Mouse (Mus musculus): ENCODE data around the gene Lce1d. TPM values are rescaled to one million over a fixed set of nuclear protein-coding genes. Genes with fewer than 3 reads are reported as not detected.

Gene Lce1d
- polyA plus RNA-seq (2015; fragmentation: Illumina TruSeq; extraction: RNeasy Lipid Tissue Mini Kit (QIAGEN cat#74804); ENCODE audit: insufficient read depth, low replicate concordance), result not detected

GRCm38 (mm10) chr3:92687110-92687509 is at the start of gene Lce1d:
Gene Lce1d (minus strand): TSS chr3:92687210.

DNA sequence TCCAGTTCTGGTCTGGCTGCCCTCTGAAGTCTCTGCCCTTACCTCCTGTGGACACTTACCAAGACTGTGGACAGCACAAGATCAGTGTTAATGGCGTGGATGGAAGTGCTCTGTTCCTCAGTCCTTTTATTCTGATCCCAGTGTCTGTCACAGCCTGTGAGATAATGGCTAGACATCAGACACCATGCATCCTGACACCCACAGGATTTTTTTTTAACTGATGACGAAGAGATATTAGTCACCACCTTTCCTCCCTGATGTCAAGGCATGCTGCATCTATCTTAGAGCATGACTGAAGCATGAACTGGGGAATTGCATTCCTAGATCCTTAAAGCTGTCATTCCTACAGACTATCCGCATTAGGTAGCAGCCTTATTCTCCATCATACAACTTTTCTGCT is 33.2 kb upstream of the Lce1d start, which contains the start of gene Lce1f:
Gene Lce1f, minus strand, starts transcription at position 101 of the 400 bp plus-strand sequence.

GRCm38 (mm10) chr3:92708974-92709373 is 22.0 kb upstream of the Lce1d start, which contains the start of gene Lce1e:
Gene Lce1e (minus strand): TSS chr3:92709074.

DNA sequence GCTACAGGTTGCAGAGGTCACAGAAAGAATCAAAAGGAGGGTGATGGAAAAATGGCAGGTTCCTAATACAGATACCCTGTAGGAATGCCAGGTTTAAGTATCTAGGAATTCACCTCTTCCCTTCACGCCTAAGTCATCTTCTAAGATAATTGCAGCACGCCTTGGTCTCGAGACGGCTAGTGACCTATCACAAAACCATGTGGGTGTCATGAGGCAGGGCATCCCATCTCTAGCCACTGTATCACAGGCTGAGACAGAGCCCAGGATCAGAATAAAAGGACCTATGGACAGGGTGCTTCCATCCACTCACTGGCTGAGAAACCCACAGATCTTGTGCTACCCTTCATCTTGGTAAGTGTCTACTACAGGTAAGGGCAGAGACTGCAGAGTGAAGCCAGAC is 8.1 kb downstream of the Lce1d start, which contains the start of gene Lce1c:
Gene Lce1c, plus strand, starts transcription at position 301 of the 400 bp plus-strand sequence.

GRCm38 (mm10) chr3:92670215-92670614 is 16.8 kb downstream of the Lce1d start, which contains the start of gene Lce1a2:
Gene Lce1a2 (minus strand): TSS chr3:92670315.

GRCm38 (mm10) chr3:92656826-92657225 is 30.2 kb downstream of the Lce1d start, which contains the start of gene Lce1b:
Gene Lce1b (minus strand): TSS chr3:92656926.

GRCm38 (mm10) chr3:92648207-92648606 is 38.8 kb downstream of the Lce1d start, which contains the start of gene Lce1a1:
Gene Lce1a1 (minus strand): TSS chr3:92648307.

Other genes starting within 250 kb of the Lce1d start
- not detected for gene Sprr1b, start 248.4 kb downstream of the Lce1d start, polyA plus RNA-seq (2015; fragmentation: Illumina TruSeq; extraction: RNeasy Lipid Tissue Mini Kit (QIAGEN cat#74804); ENCODE audit: insufficient read depth, low replicate concordance)
- gene Sprr3, start 228.5 kb downstream of the Lce1d start, polyA plus RNA-seq (2015; fragmentation: Illumina TruSeq; extraction: RNeasy Lipid Tissue Mini Kit (QIAGEN cat#74804); ENCODE audit: insufficient read depth, low replicate concordance), result not detected
- gene Sprr1a, start 201.3 kb downstream of the Lce1d start, polyA plus RNA-seq (2015; fragmentation: Illumina TruSeq; extraction: RNeasy Lipid Tissue Mini Kit (QIAGEN cat#74804); ENCODE audit: insufficient read depth, low replicate concordance), result not detected
- not detected for gene Sprr4, start 186.7 kb downstream of the Lce1d start, polyA plus RNA-seq (2015; fragmentation: Illumina TruSeq; extraction: RNeasy Lipid Tissue Mini Kit (QIAGEN cat#74804); ENCODE audit: insufficient read depth, low replicate concordance)
- gene 2310046K23Rik, start 152.7 kb downstream of the Lce1d start, polyA plus RNA-seq (2015; fragmentation: Illumina TruSeq; extraction: RNeasy Lipid Tissue Mini Kit (QIAGEN cat#74804); ENCODE audit: insufficient read depth, low replicate concordance), result not detected
- gene Ivl, start 113.5 kb downstream of the Lce1d start, polyA plus RNA-seq (2015; fragmentation: Illumina TruSeq; extraction: RNeasy Lipid Tissue Mini Kit (QIAGEN cat#74804); ENCODE audit: insufficient read depth, low replicate concordance), result not detected
- gene Smcp, start 98.2 kb downstream of the Lce1d start, polyA plus RNA-seq (2015; fragmentation: Illumina TruSeq; extraction: RNeasy Lipid Tissue Mini Kit (QIAGEN cat#74804); ENCODE audit: insufficient read depth, low replicate concordance), result not detected
- gene 2210017I01Rik, start 79.7 kb downstream of the Lce1d start, polyA plus RNA-seq (2015; fragmentation: Illumina TruSeq; extraction: RNeasy Lipid Tissue Mini Kit (QIAGEN cat#74804); ENCODE audit: insufficient read depth, low replicate concordance), result not detected
- gene Lce6a, start 65.5 kb downstream of the Lce1d start, polyA plus RNA-seq (2015; fragmentation: Illumina TruSeq; extraction: RNeasy Lipid Tissue Mini Kit (QIAGEN cat#74804); ENCODE audit: insufficient read depth, low replicate concordance), result not detected
- gene Lce1a1, start 38.9 kb downstream of the Lce1d start, polyA plus RNA-seq (2015; fragmentation: Illumina TruSeq; extraction: RNeasy Lipid Tissue Mini Kit (QIAGEN cat#74804); ENCODE audit: insufficient read depth, low replicate concordance), result not detected
- gene Lce1b, start 30.3 kb downstream of the Lce1d start, polyA plus RNA-seq (2015; fragmentation: Illumina TruSeq; extraction: RNeasy Lipid Tissue Mini Kit (QIAGEN cat#74804); ENCODE audit: insufficient read depth, low replicate concordance), result not detected
- gene Lce1a2, start 16.9 kb downstream of the Lce1d start, polyA plus RNA-seq (2015; fragmentation: Illumina TruSeq; extraction: RNeasy Lipid Tissue Mini Kit (QIAGEN cat#74804); ENCODE audit: insufficient read depth, low replicate concordance), result not detected
- gene Lce1c, start 8.0 kb downstream of the Lce1d start, polyA plus RNA-seq (2015; fragmentation: Illumina TruSeq; extraction: RNeasy Lipid Tissue Mini Kit (QIAGEN cat#74804); ENCODE audit: insufficient read depth, low replicate concordance), result not detected
- gene Lce1e, start 21.9 kb upstream of the Lce1d start, polyA plus RNA-seq (2015; fragmentation: Illumina TruSeq; extraction: RNeasy Lipid Tissue Mini Kit (QIAGEN cat#74804); ENCODE audit: insufficient read depth, low replicate concordance), result not detected
- not detected for gene Lce1f, start 33.1 kb upstream of the Lce1d start, polyA plus RNA-seq (2015; fragmentation: Illumina TruSeq; extraction: RNeasy Lipid Tissue Mini Kit (QIAGEN cat#74804); ENCODE audit: insufficient read depth, low replicate concordance)
- not detected for gene Gm38119, start 51.9 kb upstream of the Lce1d start, polyA plus RNA-seq (2015; fragmentation: Illumina TruSeq; extraction: RNeasy Lipid Tissue Mini Kit (QIAGEN cat#74804); ENCODE audit: insufficient read depth, low replicate concordance)
- not detected for gene Lce1g, start 65.1 kb upstream of the Lce1d start, polyA plus RNA-seq (2015; fragmentation: Illumina TruSeq; extraction: RNeasy Lipid Tissue Mini Kit (QIAGEN cat#74804); ENCODE audit: insufficient read depth, low replicate concordance)
- not detected for gene Lce1h, start 77.9 kb upstream of the Lce1d start, polyA plus RNA-seq (2015; fragmentation: Illumina TruSeq; extraction: RNeasy Lipid Tissue Mini Kit (QIAGEN cat#74804); ENCODE audit: insufficient read depth, low replicate concordance)
- not detected for gene Lce1i, start 91.7 kb upstream of the Lce1d start, polyA plus RNA-seq (2015; fragmentation: Illumina TruSeq; extraction: RNeasy Lipid Tissue Mini Kit (QIAGEN cat#74804); ENCODE audit: insufficient read depth, low replicate concordance)
- not detected for gene Lce1j, start 103.3 kb upstream of the Lce1d start, polyA plus RNA-seq (2015; fragmentation: Illumina TruSeq; extraction: RNeasy Lipid Tissue Mini Kit (QIAGEN cat#74804); ENCODE audit: insufficient read depth, low replicate concordance)
- gene Lce1k, start 120.7 kb upstream of the Lce1d start, polyA plus RNA-seq (2015; fragmentation: Illumina TruSeq; extraction: RNeasy Lipid Tissue Mini Kit (QIAGEN cat#74804); ENCODE audit: insufficient read depth, low replicate concordance), result not detected
- not detected for gene Kprp, start 140.0 kb upstream of the Lce1d start, polyA plus RNA-seq (2015; fragmentation: Illumina TruSeq; extraction: RNeasy Lipid Tissue Mini Kit (QIAGEN cat#74804); ENCODE audit: insufficient read depth, low replicate concordance)
- gene Lce1l, start 164.1 kb upstream of the Lce1d start, polyA plus RNA-seq (2015; fragmentation: Illumina TruSeq; extraction: RNeasy Lipid Tissue Mini Kit (QIAGEN cat#74804); ENCODE audit: insufficient read depth, low replicate concordance), result not detected
- gene 2310050C09Rik, start 183.0 kb upstream of the Lce1d start, polyA plus RNA-seq (2015; fragmentation: Illumina TruSeq; extraction: RNeasy Lipid Tissue Mini Kit (QIAGEN cat#74804); ENCODE audit: insufficient read depth, low replicate concordance), result not detected
- not detected for gene Lce3a, start 239.0 kb upstream of the Lce1d start, polyA plus RNA-seq (2015; fragmentation: Illumina TruSeq; extraction: RNeasy Lipid Tissue Mini Kit (QIAGEN cat#74804); ENCODE audit: insufficient read depth, low replicate concordance)
- gene Lce3b, start 245.8 kb upstream of the Lce1d start, polyA plus RNA-seq (2015; fragmentation: Illumina TruSeq; extraction: RNeasy Lipid Tissue Mini Kit (QIAGEN cat#74804); ENCODE audit: insufficient read depth, low replicate concordance), result not detected

All from spleen, adult 10 weeks (tissue).